Mouse (Mus musculus) midbrain, embryonic 12.5 days (tissue): ENCODE results near the gene Mtx2. TPM values are rescaled to one million over a fixed set of nuclear protein-coding genes. Genes with fewer than 3 reads are reported as not detected.

ENCODE experiments used
- ATAC-seq: fragments of 200-750 bp; cut with Nextera tagmentation; 2 replicates; pipeline ENCODE4 v1.8.0; 2017; ENCODE audit warnings: low read depth, moderate TSS enrichment, moderate library complexity; ENCODE audit not compliant: low FRiP score
- H3K27ac ChIP-seq: fragments of 300-500 bp; sonication (generic); replicated peaks from 2 replicates; pipeline ENCODE4 v1.5.1; 2016; ENCODE audit warnings: mild to moderate bottlenecking
- H3K27me3 ChIP-seq: fragments of 300-500 bp; sonication (generic); 2 replicates; pipeline ENCODE4 v1.6.1; 2016; ENCODE audit warnings: mild to moderate bottlenecking
- H3K36me3 ChIP-seq: fragments of 300-500 bp; sonication (generic); 2 replicates; pipeline ENCODE4 v1.6.1; 2016
- H3K4me1 ChIP-seq: fragments of 300-500 bp; sonication (generic); 2 replicates; pipeline ENCODE4 v1.6.1; 2016
- H3K4me2 ChIP-seq: fragments of 300-500 bp; sonication (generic); replicated peaks from 2 replicates; pipeline ENCODE4 v1.6.1; 2016; ENCODE audit warnings: mild to moderate bottlenecking, moderate library complexity
- H3K4me3 ChIP-seq: fragments of 300-500 bp; sonication (generic); 2 replicates; pipeline ENCODE4 v1.5.1; 2016; ENCODE audit warnings: mild to moderate bottlenecking
- H3K9ac ChIP-seq: fragments of 300-500 bp; sonication (generic); replicated peaks from 2 replicates; pipeline ENCODE4 v1.6.1; 2016; ENCODE audit warnings: mild to moderate bottlenecking, moderate library complexity
- H3K9me3 ChIP-seq: fragments of 300-500 bp; sonication (generic); 2 replicates; pipeline ENCODE4 v1.6.1; 2016; ENCODE audit warnings: mild to moderate bottlenecking
- WGBS: fragments of 180-500 bp; shearing (Covaris S2); methylation state at CpG from one replicate; pipeline ENCODE4 v1.1.7; 2016; 5-methylcytosine and 5-hydroxymethylcytosine counted together
- polyA plus RNA-seq: library from polyadenylated mRNA; unstranded; fragments of >200 nt; fragmentation: Nextera tagmentation; extraction: Ambion mirVana; gene quantifications from 2 replicates; pipeline ENCODE4 v1.2.1, GENCODE M21; 2016

Gene Mtx2
- polyA plus RNA-seq, 1 experiment from 2014 or later = 118 TPM

GRCm38 (mm10) chr2:74874043-74874442 is 48.4 kb downstream of the Mtx2 start:
- no peaks in the 10 kb centered on the region for H3K9me3 ChIP-seq
- H3K4me1 ChIP-seq = no peaks in the 10 kb centered on the region
- WGBS = 90% methylated on average over 9 of the region's 9 CpGs
- ATAC-seq = no peak
- H3K36me3 ChIP-seq = peaks cover 9% of the 10 kb centered on the region; the same call in 1 of the 2 replicates
- no peak overlapping the region for H3K4me3 ChIP-seq
- H3K27me3 ChIP-seq = no peaks in the 10 kb centered on the region
- no peak overlapping the region for H3K27ac ChIP-seq
- no peak overlapping the region for H3K4me2 ChIP-seq
- H3K9ac ChIP-seq = no peak overlapping the region

DNA sequence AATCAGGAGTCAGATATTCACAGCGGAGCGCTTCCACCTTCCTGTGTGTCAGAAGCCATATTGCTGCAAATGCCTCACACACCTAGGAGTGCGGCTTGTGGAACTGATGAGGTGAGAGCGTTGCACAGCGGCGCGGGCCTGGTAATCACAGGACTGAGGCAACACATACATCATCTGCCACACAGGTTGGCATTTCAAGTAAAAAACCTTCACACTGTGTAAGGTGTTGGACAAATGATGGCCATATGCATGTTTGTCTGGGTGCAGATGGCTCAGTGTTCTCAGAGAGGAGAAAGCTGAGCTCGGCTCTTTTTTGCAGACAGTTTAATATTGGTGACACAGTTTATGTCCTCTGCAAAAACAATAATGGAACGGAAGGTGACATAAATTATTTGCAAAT is 58.8 kb downstream of the Mtx2 start:
- Histone ChIP-seq H3K4me1 (no peaks in the 10 kb centered on the region), H3K27ac (no peak overlapping the region), H3K27me3 (no peaks in the 10 kb centered on the region), H3K36me3 (no peaks in the 10 kb centered on the region), H3K9me3 (no peaks in the 10 kb centered on the region), H3K4me3 (no peak overlapping the region), H3K9ac (no peak overlapping the region), H3K4me2 (no peak overlapping the region)
- no peak for ATAC-seq
- WGBS = 97% methylated on average over 9 of the region's 9 CpGs

GRCm38 (mm10) chr2:74891868-74892267 is 66.3 kb downstream of the Mtx2 start:
- no peak overlapping the region for H3K27ac ChIP-seq
- H3K4me2 ChIP-seq = no peak overlapping the region
- H3K4me3 ChIP-seq = no peak overlapping the region
- WGBS = 78% methylated on average over 5 of the region's 5 CpGs
- no peak overlapping the region for H3K9ac ChIP-seq
- no peaks in the 10 kb centered on the region for H3K36me3 ChIP-seq
- no peak for ATAC-seq
- H3K4me1 ChIP-seq = no peaks in the 10 kb centered on the region
- 0 out of 2 replicates have a peak, but pooled peaks cover 4% of the 10 kb centered on the region for H3K9me3 ChIP-seq
- no peaks in the 10 kb centered on the region for H3K27me3 ChIP-seq

DNA sequence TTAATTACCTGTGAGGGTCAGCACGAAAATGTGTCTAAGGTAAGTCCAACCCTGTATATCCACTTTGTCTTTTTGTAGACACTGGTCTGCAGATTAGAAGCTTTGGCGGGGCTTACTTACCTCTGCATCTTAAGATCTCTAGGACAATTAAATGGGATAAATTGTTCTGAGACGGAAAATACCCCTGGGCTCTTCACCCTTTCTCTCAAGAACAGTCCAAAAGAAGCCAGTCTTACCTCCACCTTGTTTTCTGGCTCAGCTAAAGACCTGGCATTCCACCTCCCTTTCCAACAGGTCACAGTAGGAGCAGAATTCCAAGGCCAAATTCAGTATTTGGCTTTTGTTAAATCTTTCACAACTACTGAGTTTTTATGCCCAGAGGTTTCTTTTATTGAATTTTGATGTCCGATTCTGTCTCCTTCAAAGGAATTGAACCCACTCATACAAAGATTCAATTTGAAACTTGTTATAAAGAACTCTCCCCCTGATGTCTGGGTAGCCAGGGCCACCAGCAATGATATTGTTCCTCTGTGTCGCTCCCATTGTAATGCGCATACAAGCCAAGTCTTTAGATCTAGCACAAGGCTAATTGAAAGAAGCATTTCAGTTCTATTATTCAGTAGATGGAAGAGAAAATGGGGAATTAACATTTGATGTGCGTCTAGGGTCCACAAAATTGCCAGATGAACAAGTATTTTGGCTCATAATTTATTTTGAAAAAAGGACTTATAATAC is 67.4 kb downstream of the Mtx2 start:
- Histone ChIP-seq H3K27me3 (no peaks in the 10 kb centered on the region), H3K9ac (no peak overlapping the region), H3K9me3 (0 out of 2 replicates have a peak, but pooled peaks cover 4% of the 10 kb centered on the region), H3K4me3 (no peak overlapping the region), H3K27ac (no peak overlapping the region), H3K4me1 (no peaks in the 10 kb centered on the region), H3K4me2 (no peak overlapping the region), H3K36me3 (no peaks in the 10 kb centered on the region)
- ATAC-seq = no peak
- WGBS = 52% methylated on average over 7 of the region's 7 CpGs

DNA sequence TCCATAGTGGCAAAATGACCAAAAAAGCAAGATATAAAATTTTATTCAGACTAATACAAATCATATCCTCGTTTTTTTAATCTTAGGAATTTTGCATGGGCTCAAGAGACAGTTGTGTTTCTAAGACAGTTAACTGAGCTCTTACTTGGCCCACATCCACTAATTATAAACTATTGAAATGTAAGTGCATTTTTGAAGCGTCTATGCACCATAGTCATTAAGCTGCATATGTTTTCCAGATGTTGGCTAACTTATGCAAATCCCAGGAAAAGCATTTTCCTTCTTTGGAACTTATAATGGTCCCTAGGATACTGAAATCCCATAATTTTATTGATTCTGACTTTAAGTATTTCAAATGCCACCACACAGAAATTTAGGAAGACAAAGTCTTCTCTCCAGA is 68.5 kb downstream of the Mtx2 start:
- Histone ChIP-seq H3K4me3 (no peak overlapping the region), H3K27ac (no peak overlapping the region), H3K4me1 (no peaks in the 10 kb centered on the region), H3K4me2 (no peak overlapping the region), H3K27me3 (no peaks in the 10 kb centered on the region), H3K9me3 (0 out of 2 replicates have a peak, but pooled peaks cover 4% of the 10 kb centered on the region), H3K36me3 (no peaks in the 10 kb centered on the region), H3K9ac (no peak overlapping the region)
- WGBS = 75% methylated on average over 2 of the region's 2 CpGs
- no peak for ATAC-seq

DNA sequence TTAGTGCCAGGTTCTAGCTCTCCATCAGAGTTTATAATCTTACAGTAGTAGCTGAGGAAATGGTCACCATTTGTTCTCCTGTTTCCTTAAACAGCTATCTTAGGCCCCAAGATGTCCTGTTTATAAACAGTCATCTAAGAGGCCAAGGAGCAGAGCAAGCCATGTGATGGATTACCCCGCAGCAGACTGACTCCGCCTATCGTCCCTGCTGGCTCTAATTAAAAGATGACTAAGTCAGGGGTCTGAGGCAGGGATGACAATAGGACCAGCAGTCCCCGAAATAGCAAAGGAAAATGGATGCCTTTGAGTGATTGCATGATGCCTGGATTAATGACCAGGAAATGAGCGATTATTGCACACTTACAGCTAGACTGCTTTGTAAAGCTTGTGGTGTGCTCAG is 74.4 kb downstream of the Mtx2 start:
- Histone ChIP-seq H3K27me3 (no peaks in the 10 kb centered on the region), H3K27ac (no peak overlapping the region), H3K4me1 (peaks cover 5% of the 10 kb centered on the region; the same call in 1 of the 2 replicates), H3K36me3 (no peaks in the 10 kb centered on the region), H3K4me2 (no peak overlapping the region), H3K9ac (no peak overlapping the region), H3K9me3 (0 out of 2 replicates have a peak, but pooled peaks cover 4% of the 10 kb centered on the region), H3K4me3 (no peak overlapping the region)
- WGBS = 29% methylated on average over 5 of the region's 5 CpGs
- ATAC-seq = no peak

DNA sequence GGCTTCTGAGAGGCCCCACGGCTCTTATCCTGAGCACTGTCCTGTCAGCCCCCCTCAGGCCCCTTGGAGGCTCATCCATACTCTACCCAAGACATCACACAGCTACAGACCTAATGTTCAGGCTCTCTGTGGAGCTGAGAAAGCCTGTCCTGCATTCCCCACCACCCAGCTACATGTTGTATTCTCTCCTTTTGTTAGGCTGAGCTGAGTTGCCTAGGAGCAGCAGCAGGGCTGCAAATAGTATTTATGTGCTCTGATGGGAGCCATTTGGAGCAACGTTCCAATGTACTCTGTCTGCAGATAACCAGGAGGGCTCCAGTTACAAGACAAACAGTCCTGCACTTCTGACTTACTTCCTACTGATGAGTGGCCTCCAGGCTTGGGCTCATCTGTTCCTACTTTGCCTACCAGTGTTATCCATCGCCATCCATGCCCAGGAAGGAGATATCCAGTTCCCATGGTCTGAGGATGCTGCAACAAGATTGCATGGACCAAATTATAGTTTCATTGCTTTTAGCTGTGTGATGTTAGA is 76.2 kb downstream of the Mtx2 start:
- H3K4me1 ChIP-seq = peaks cover 5% of the 10 kb centered on the region; the same call in 1 of the 2 replicates
- H3K9me3 ChIP-seq = no peaks in the 10 kb centered on the region
- no peak overlapping the region for H3K9ac ChIP-seq
- no peaks in the 10 kb centered on the region for H3K36me3 ChIP-seq
- 55% methylated on average over 3 of the region's 3 CpGs for WGBS
- no peak overlapping the region for H3K4me2 ChIP-seq
- no peaks in the 10 kb centered on the region for H3K27me3 ChIP-seq
- no peak overlapping the region for H3K4me3 ChIP-seq
- H3K27ac ChIP-seq = no peak overlapping the region
- ATAC-seq = no peak

DNA sequence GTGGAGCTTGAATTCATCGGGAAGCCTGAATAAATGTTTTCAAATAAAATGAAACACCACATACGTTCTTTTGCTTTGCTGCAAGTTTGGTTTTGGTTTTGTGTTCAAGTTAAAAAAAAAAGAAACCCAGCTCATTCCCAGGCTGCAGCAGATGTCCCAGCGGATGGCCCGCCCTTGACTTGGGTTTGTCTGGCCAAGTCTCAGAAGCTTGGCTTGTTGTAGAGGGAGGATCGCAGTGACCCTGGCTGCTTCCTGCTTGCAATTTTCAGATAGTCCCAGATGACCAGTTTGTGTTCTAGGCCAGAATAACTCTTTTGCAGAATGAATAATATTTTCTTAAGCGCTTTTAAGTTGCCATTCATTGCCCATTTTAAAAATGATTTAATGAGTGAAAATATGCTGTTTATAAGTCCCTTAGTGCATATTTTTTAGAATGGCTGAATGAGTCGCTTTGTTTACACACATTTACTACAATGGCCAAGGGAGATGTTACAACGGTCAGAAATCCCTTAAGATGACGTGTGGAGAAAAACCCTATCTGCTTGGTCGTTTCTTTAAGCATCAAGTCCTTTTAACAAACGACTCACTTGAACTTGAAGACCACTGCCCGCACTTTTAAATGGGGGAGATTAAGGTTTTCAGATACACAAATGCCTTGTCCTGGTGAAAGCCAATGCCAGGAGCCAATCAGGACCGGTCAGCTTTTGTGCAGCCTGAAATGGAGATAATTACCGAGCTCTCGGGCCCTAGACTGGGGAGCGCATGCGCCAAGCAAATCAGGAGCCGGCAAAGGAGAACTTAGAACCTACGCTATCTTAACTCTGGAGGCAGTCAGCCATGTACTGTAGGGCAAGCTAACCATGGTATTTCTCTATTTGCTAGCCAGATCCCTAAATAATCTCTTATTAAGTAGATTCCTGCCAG is 82.0 kb downstream of the Mtx2 start:
- no peak for ATAC-seq
- Histone ChIP-seq H3K4me1 (no peaks in the 10 kb centered on the region), H3K27ac (no peak overlapping the region), H3K9ac (no peak overlapping the region), H3K4me2 (no peak overlapping the region; the same call in 1 of the 2 replicates), H3K9me3 (no peaks in the 10 kb centered on the region), H3K36me3 (no peaks in the 10 kb centered on the region), H3K4me3 (no peak overlapping the region), H3K27me3 (no peaks in the 10 kb centered on the region)
- 54% methylated on average over 19 of the region's 19 CpGs for WGBS

- 86% methylated on average over 7 of the region's 7 CpGs for WGBS
- H3K4me2 ChIP-seq = no peak overlapping the region
- no peak overlapping the region for H3K27ac ChIP-seq
- H3K9ac ChIP-seq = no peak overlapping the region
- H3K4me3 ChIP-seq = no peak overlapping the region
- H3K4me1 ChIP-seq = no peaks in the 10 kb centered on the region
- no peaks in the 10 kb centered on the region for H3K36me3 ChIP-seq
- no peaks in the 10 kb centered on the region for H3K27me3 ChIP-seq
- no peak for ATAC-seq
- no peaks in the 10 kb centered on the region for H3K9me3 ChIP-seq
These were observed 86.4 kb downstream of the Mtx2 start for GRCm38 (mm10) chr2:74912031-74912430.

GRCm38 (mm10) chr2:74917880-74918537 is 92.4 kb downstream of the Mtx2 start:
- Histone ChIP-seq H3K36me3 (no peaks in the 10 kb centered on the region), H3K4me3 (no peak overlapping the region), H3K9ac (no peak overlapping the region), H3K9me3 (no peaks in the 10 kb centered on the region), H3K4me1 (no peaks in the 10 kb centered on the region), H3K4me2 (no peak overlapping the region), H3K27me3 (no peaks in the 10 kb centered on the region), H3K27ac (no peak overlapping the region)
- WGBS = 72% methylated on average over 9 of the region's 9 CpGs
- ATAC-seq = no peak

GRCm38 (mm10) chr2:74925968-74926814 is 100.6 kb downstream of the Mtx2 start:
- Histone ChIP-seq H3K9me3 (no peaks in the 10 kb centered on the region), H3K36me3 (no peaks in the 10 kb centered on the region), H3K27ac (no peak overlapping the region), H3K4me3 (no peak overlapping the region), H3K27me3 (no peaks in the 10 kb centered on the region), H3K9ac (no peak overlapping the region), H3K4me2 (no peak overlapping the region), H3K4me1 (no peaks in the 10 kb centered on the region)
- 88% methylated on average over 22 of the region's 22 CpGs for WGBS
- ATAC-seq = no peak
